Mouse (Mus musculus) T-helper 2 cell (primary cell): ENCODE measurements around the gene Muc15.

Experiments used
- in situ Hi-C: fragments of 300-600 bp; cut with MboI, MseI; formaldehyde crosslinking; loops from one replicate; pipeline ENCODE4 v1.15.1; 2025; ENCODE audit warnings: high pct_unique_total_duplicates

Muc15 gene

GRCm38 (mm10) chr2:110721290-110721753 is at the start of gene Muc15:
Gene Muc15, plus strand, starts transcription at chr2:110721340.
- in situ Hi-C loops = no loop called here

- in situ Hi-C loops = no loop called here
These were observed 11.7 kb upstream of the Muc15 start for GRCm38 (mm10) chr2:110709436-110709835.

- in situ Hi-C loops = no loop called here
These were observed 11.0 kb upstream of the Muc15 start for GRCm38 (mm10) chr2:110710055-110710720.

GRCm38 (mm10) chr2:110719051-110719450 is 2.1 kb upstream of the Muc15 start:
- in situ Hi-C loops = no loop called here

- in situ Hi-C loops = no loop called here
These were observed 1.1 kb downstream of the Muc15 start for GRCm38 (mm10) chr2:110722208-110722607.

GRCm38 (mm10) chr2:110726106-110726505 is 5.0 kb downstream of the Muc15 start:
- in situ Hi-C loops = no loop called here

- in situ Hi-C loops = no loop called here
These were observed 16.1 kb downstream of the Muc15 start for GRCm38 (mm10) chr2:110737236-110737635.

- in situ Hi-C loops = no loop called here
These were observed 16.8 kb downstream of the Muc15 start for GRCm38 (mm10) chr2:110737981-110738380.

- in situ Hi-C loops = no loop called here
These were observed 18.6 kb downstream of the Muc15 start for GRCm38 (mm10) chr2:110739781-110740180.

GRCm38 (mm10) chr2:110740493-110740892 is 19.4 kb downstream of the Muc15 start:
- in situ Hi-C loops = no loop called here

- in situ Hi-C loops = loop anchor here (10.0 kb wide), 1 partner anchor 753 kb away; no protein-coding TSS in a partner anchor
These were observed 36.4 kb downstream of the Muc15 start for GRCm38 (mm10) chr2:110757556-110757955.

- in situ Hi-C loops = loop anchor here (10.0 kb wide), 1 partner anchor 755 kb away; no protein-coding TSS in a partner anchor
These were observed 38.3 kb downstream of the Muc15 start for GRCm38 (mm10) chr2:110759434-110759833.

- in situ Hi-C loops = no loop called here
These were observed 66.3 kb downstream of the Muc15 start for GRCm38 (mm10) chr2:110787396-110787795.
